Mouse (Mus musculus): ENCODE measurements at regions not wholly inside any gene's neighbourhood (a gene's known extent, or its start where the extent isn't known, plus 50 kb on each side); places are given as distances from the start of the nearest gene placed in this dataset.

- TF ChIP-seq CTCF (IDR thresholded peaks at IDR 0.05 in 2 of 3, conservative IDR thresholded peaks at IDR 0.05 in 1 of 3; ENCODE audit: control insufficient read depth in 1 of 3, insufficient read depth in 1 of 3, low read depth in 2 of 3, low read length in 3 of 3, poor library complexity in 1 of 3, severe bottlenecking in 1 of 3) (no peak), UBTF (IDR thresholded peaks at IDR 0.05; ENCODE audit: borderline replicate concordance, insufficient read depth, low read depth, low read length) (no peak), POLR2AphosphoS2 (IDR thresholded peaks at IDR 0.05; ENCODE audit: low read length) (no peak), EP300 (IDR thresholded peaks at IDR 0.05; ENCODE audit: low read depth in 1 of 2, low read length in 2 of 2) (no peak), POLR2A (IDR thresholded peaks at IDR 0.05; ENCODE audit: control insufficient read depth in 1 of 2, insufficient read depth in 1 of 2, low read depth in 1 of 2, low read length in 2 of 2, poor library complexity in 1 of 2) (no peak), NRF1 (IDR thresholded peaks at IDR 0.05; ENCODE audit: insufficient read depth, low read depth, low read length, poor library complexity, severe bottlenecking) (no peak), MYC (IDR thresholded peaks at IDR 0.05; ENCODE audit: low read depth, low read length) (no peak), RAD21 (IDR thresholded peaks at IDR 0.05; ENCODE audit: low read depth, low read length) (no peak), MEF2A (IDR thresholded peaks at IDR 0.05; ENCODE audit: extremely low read depth, insufficient replicate concordance, low read depth, low read length, poor library complexity, severe bottlenecking) (no peak), TAL1 (IDR thresholded peaks at IDR 0.05; ENCODE audit: low read length) (no peak)
These were observed 598.0 kb downstream of the Hdgfl1 start for GRCm38 (mm10) chr13:26171891-26172482.

Data from MEL (cell line).